Mouse (Mus musculus): ENCODE results near the gene Btnl6.
"Not testable (repeated sequence)": the region's sequence is repeated elsewhere in the genome, so short reads cannot be mapped to it uniquely, and the experiment has no call there.

Btnl6 gene

GRCm38 (mm10) chr17:34517252-34517651 lies at the start of gene Btnl6:
Gene Btnl6 (minus strand): TSS chr17:34517352.
- no peak for DNase-seq (ENCODE audit: low spot score)

GRCm38 (mm10) chr17:34564796-34565195 lies 47.6 kb upstream of the Btnl6 start:
- no peak for DNase-seq (ENCODE audit: low spot score)

- DNase-seq (ENCODE audit: low spot score), result no peak
These were observed 46.9 kb upstream of the Btnl6 start, which contains the start of gene Notch4 for GRCm38 (mm10) chr17:34564003-34564421. Gene Notch4 (plus strand): TSS chr17:34564268.

- no peak for DNase-seq (ENCODE audit: low spot score)
These were observed 46.2 kb upstream of the Btnl6 start for GRCm38 (mm10) chr17:34563354-34563753.

GRCm38 (mm10) chr17:34562595-34562994 lies 45.4 kb upstream of the Btnl6 start:
- no peak for DNase-seq (ENCODE audit: low spot score)

- no peak for DNase-seq (ENCODE audit: low spot score)
These were observed 44.0 kb upstream of the Btnl6 start for GRCm38 (mm10) chr17:34561200-34561599.

GRCm38 (mm10) chr17:34560438-34560837 lies 43.3 kb upstream of the Btnl6 start:
- DNase-seq (ENCODE audit: low spot score), result no peak

GRCm38 (mm10) chr17:34559895-34560294 lies 42.7 kb upstream of the Btnl6 start:
- DNase-seq (ENCODE audit: low spot score), result no peak

- no peak for DNase-seq (ENCODE audit: low spot score)
These were observed 42.0 kb upstream of the Btnl6 start for GRCm38 (mm10) chr17:34559116-34559515.

- no peak for DNase-seq (ENCODE audit: low spot score)
These were observed 40.3 kb upstream of the Btnl6 start for GRCm38 (mm10) chr17:34557411-34557810.

GRCm38 (mm10) chr17:34556406-34556805 lies 39.3 kb upstream of the Btnl6 start:
- DNase-seq (ENCODE audit: low spot score), result no peak

GRCm38 (mm10) chr17:34555483-34555882 lies 38.3 kb upstream of the Btnl6 start:
- DNase-seq (ENCODE audit: low spot score), result peak; percentile 53

GRCm38 (mm10) chr17:34549843-34550242 lies 32.7 kb upstream of the Btnl6 start:
- no peak for DNase-seq (ENCODE audit: low spot score)

- no peak for DNase-seq (ENCODE audit: low spot score)
These were observed 32.0 kb upstream of the Btnl6 start for GRCm38 (mm10) chr17:34549156-34549555.

GRCm38 (mm10) chr17:34547601-34548000 lies 30.4 kb upstream of the Btnl6 start:
- no peak for DNase-seq (ENCODE audit: low spot score)

- DNase-seq (ENCODE audit: low spot score), result no peak
These were observed 29.6 kb upstream of the Btnl6 start for GRCm38 (mm10) chr17:34546797-34547196.

- DNase-seq (ENCODE audit: low spot score), result not testable (repeated sequence)
These were observed 26.4 kb upstream of the Btnl6 start for GRCm38 (mm10) chr17:34543567-34543966.

- DNase-seq (ENCODE audit: low spot score), result no peak
These were observed 15.5 kb upstream of the Btnl6 start for GRCm38 (mm10) chr17:34532671-34533070.

- DNase-seq (ENCODE audit: low spot score), result no peak
These were observed 1.8 kb upstream of the Btnl6 start for GRCm38 (mm10) chr17:34519001-34519400.

GRCm38 (mm10) chr17:34518571-34518970 lies 1.4 kb upstream of the Btnl6 start:
- DNase-seq (ENCODE audit: low spot score), result not testable (repeated sequence)

GRCm38 (mm10) chr17:34517795-34518194 lies 643 bp upstream of the Btnl6 start:
- no peak for DNase-seq (ENCODE audit: low spot score)

GRCm38 (mm10) chr17:34516514-34516913 lies 638 bp downstream of the Btnl6 start:
- DNase-seq (ENCODE audit: low spot score), result no peak

- not testable (repeated sequence) for DNase-seq (ENCODE audit: low spot score)
These were observed 5.4 kb downstream of the Btnl6 start for GRCm38 (mm10) chr17:34511723-34512122.

GRCm38 (mm10) chr17:34507591-34507990 lies 9.6 kb downstream of the Btnl6 start:
- peak; percentile 26 for DNase-seq (ENCODE audit: low spot score)

GRCm38 (mm10) chr17:34497726-34498125 lies 19.4 kb downstream of the Btnl6 start:
- DNase-seq (ENCODE audit: low spot score), result not testable (repeated sequence)
